Mouse (Mus musculus): ENCODE measurements at regions not wholly inside any gene's neighbourhood (a gene's known extent, or its start where the extent isn't known, plus 50 kb on each side); places are given as distances from the start of the nearest gene placed in this dataset.

- WGBS: 74% methylated on average over 7 of the region's 7 CpGs
- no peak for DNase-seq (ENCODE audit: low spot score)
- Histone ChIP-seq H3K4me3 (replicated peaks; ENCODE audit: low read length) (no peak overlapping the region), H3K4me1 (replicated peaks; ENCODE audit: control insufficient read depth, insufficient read depth, low read length) (no peaks in the 10 kb centered on the region), H3K27me3 (ENCODE audit: control insufficient read depth, insufficient read depth, low read length) (no peaks in the 10 kb centered on the region), H3K9me3 (ENCODE audit: control insufficient read depth, low read length) (no peaks in the 10 kb centered on the region), H3K9ac (no peak overlapping the region), H3K27ac (no peak overlapping the region), H3K36me3 (replicated peaks; ENCODE audit: control insufficient read depth, insufficient read depth) (no peaks in the 10 kb centered on the region), H3K4me2 (replicated peaks) (no peak overlapping the region)
- no peak for ATAC-seq (ENCODE audit: low FRiP score)
These were observed 212.6 kb upstream of the Ube2e3 start for GRCm38 (mm10) chr2:78655156-78655855.

GRCm38 (mm10) chr2:78651549-78651948, 216.4 kb upstream of the Ube2e3 start:
- Histone ChIP-seq H3K9ac (no peak overlapping the region), H3K27me3 (ENCODE audit: control insufficient read depth, insufficient read depth, low read length) (no peaks in the 10 kb centered on the region), H3K27ac (no peak overlapping the region), H3K4me3 (replicated peaks; ENCODE audit: low read length) (no peak overlapping the region), H3K4me1 (replicated peaks; ENCODE audit: control insufficient read depth, insufficient read depth, low read length) (no peaks in the 10 kb centered on the region), H3K36me3 (replicated peaks; ENCODE audit: control insufficient read depth, insufficient read depth) (no peaks in the 10 kb centered on the region), H3K9me3 (ENCODE audit: control insufficient read depth, low read length) (no peaks in the 10 kb centered on the region), H3K4me2 (replicated peaks) (no peak overlapping the region)
- ATAC-seq (ENCODE audit: low FRiP score) (no peak), DNase-seq (ENCODE audit: low spot score) (no peak)
- WGBS: 59% methylated on average over 2 of the region's 2 CpGs

GRCm38 (mm10) chr2:78640361-78640760, 227.6 kb upstream of the Ube2e3 start:
- H3K27ac ChIP-seq: no peak overlapping the region
- no peaks in the 10 kb centered on the region for H3K9me3 ChIP-seq (ENCODE audit: control insufficient read depth, low read length)
- H3K4me2 ChIP-seq (replicated peaks): no peak overlapping the region
- no peak overlapping the region for H3K4me3 ChIP-seq (replicated peaks; ENCODE audit: low read length)
- ATAC-seq (ENCODE audit: low FRiP score): no peak
- WGBS: 84% methylated on average over 6 of the region's 6 CpGs
- no peak for DNase-seq (ENCODE audit: low spot score)
- H3K4me1 ChIP-seq (replicated peaks; ENCODE audit: control insufficient read depth, insufficient read depth, low read length): no peaks in the 10 kb centered on the region
- H3K9ac ChIP-seq: no peak overlapping the region
- H3K36me3 ChIP-seq (replicated peaks; ENCODE audit: control insufficient read depth, insufficient read depth): no peaks in the 10 kb centered on the region
- H3K27me3 ChIP-seq (ENCODE audit: control insufficient read depth, insufficient read depth, low read length): no peaks in the 10 kb centered on the region

GRCm38 (mm10) chr2:78625264-78625663, 242.7 kb upstream of the Ube2e3 start:
- no peaks in the 10 kb centered on the region for H3K27me3 ChIP-seq (ENCODE audit: control insufficient read depth, insufficient read depth, low read length)
- H3K27ac ChIP-seq: no peak overlapping the region
- 78% methylated on average over 4 of the region's 4 CpGs for WGBS
- H3K9me3 ChIP-seq (ENCODE audit: control insufficient read depth, low read length): no peaks in the 10 kb centered on the region
- no peak overlapping the region for H3K4me2 ChIP-seq (replicated peaks)
- DNase-seq (ENCODE audit: low spot score): no peak
- H3K4me3 ChIP-seq (replicated peaks; ENCODE audit: low read length): no peak overlapping the region
- H3K36me3 ChIP-seq (replicated peaks; ENCODE audit: control insufficient read depth, insufficient read depth): no peaks in the 10 kb centered on the region
- H3K9ac ChIP-seq: no peak overlapping the region
- no peaks in the 10 kb centered on the region for H3K4me1 ChIP-seq (replicated peaks; ENCODE audit: control insufficient read depth, insufficient read depth, low read length)
- ATAC-seq (ENCODE audit: low FRiP score): no peak

GRCm38 (mm10) chr2:78606388-78606787, 261.5 kb upstream of the Ube2e3 start:
- ATAC-seq (ENCODE audit: low FRiP score): no peak
- H3K9me3 ChIP-seq (ENCODE audit: control insufficient read depth, low read length): no peaks in the 10 kb centered on the region

GRCm38 (mm10) chr2:78600753-78601152, 267.2 kb upstream of the Ube2e3 start:
- DNase-seq (ENCODE audit: low spot score) (no peak), ATAC-seq (ENCODE audit: low FRiP score) (no peak)
- Histone ChIP-seq H3K9ac (no peak overlapping the region), H3K4me2 (replicated peaks) (no peak overlapping the region), H3K27ac (no peak overlapping the region), H3K4me1 (replicated peaks; ENCODE audit: control insufficient read depth, insufficient read depth, low read length) (no peaks in the 10 kb centered on the region), H3K4me3 (replicated peaks; ENCODE audit: low read length) (no peak overlapping the region), H3K36me3 (replicated peaks; ENCODE audit: control insufficient read depth, insufficient read depth) (no peaks in the 10 kb centered on the region), H3K27me3 (ENCODE audit: control insufficient read depth, insufficient read depth, low read length) (no peaks in the 10 kb centered on the region), H3K9me3 (ENCODE audit: control insufficient read depth, low read length) (no peaks in the 10 kb centered on the region)
- WGBS: 89% methylated on average over 2 of the region's 2 CpGs

More at GRCm38 (mm10) chr2:78606388-78606787, 261.5 kb upstream of the Ube2e3 start:
- no peaks in the 10 kb centered on the region for H3K36me3 ChIP-seq (replicated peaks; ENCODE audit: control insufficient read depth, insufficient read depth)
- no peak overlapping the region for H3K27ac ChIP-seq
- H3K4me2 ChIP-seq (replicated peaks): no peak overlapping the region
- H3K27me3 ChIP-seq (ENCODE audit: control insufficient read depth, insufficient read depth, low read length): no peaks in the 10 kb centered on the region
- no peak overlapping the region for H3K4me3 ChIP-seq (replicated peaks; ENCODE audit: low read length)
- H3K9ac ChIP-seq: no peak overlapping the region
- H3K4me1 ChIP-seq (replicated peaks; ENCODE audit: control insufficient read depth, insufficient read depth, low read length): no peaks in the 10 kb centered on the region
- no peak for DNase-seq (ENCODE audit: low spot score)

GRCm38 (mm10) chr2:78598039-78598438, 269.9 kb upstream of the Ube2e3 start:
- Histone ChIP-seq H3K9me3 (ENCODE audit: control insufficient read depth, low read length) (no peaks in the 10 kb centered on the region), H3K4me2 (replicated peaks) (no peak overlapping the region), H3K9ac (no peak overlapping the region), H3K27ac (no peak overlapping the region), H3K36me3 (replicated peaks; ENCODE audit: control insufficient read depth, insufficient read depth) (no peaks in the 10 kb centered on the region), H3K4me3 (replicated peaks; ENCODE audit: low read length) (no peak overlapping the region), H3K4me1 (replicated peaks; ENCODE audit: control insufficient read depth, insufficient read depth, low read length) (no peaks in the 10 kb centered on the region), H3K27me3 (ENCODE audit: control insufficient read depth, insufficient read depth, low read length) (no peaks in the 10 kb centered on the region)
- DNase-seq (ENCODE audit: low spot score): no peak
- WGBS: 91% methylated on average over 8 of the region's 8 CpGs
- no peak for ATAC-seq (ENCODE audit: low FRiP score)

- no peaks in the 10 kb centered on the region for H3K27me3 ChIP-seq (ENCODE audit: control insufficient read depth, insufficient read depth, low read length)
- DNase-seq (ENCODE audit: low spot score) (no peak), ATAC-seq (ENCODE audit: low FRiP score) (no peak)
- WGBS: 64% methylated on average over 2 of the region's 2 CpGs
- no peak overlapping the region for H3K27ac ChIP-seq
- H3K9me3 ChIP-seq (ENCODE audit: control insufficient read depth, low read length): no peaks in the 10 kb centered on the region
- no peaks in the 10 kb centered on the region for H3K36me3 ChIP-seq (replicated peaks; ENCODE audit: control insufficient read depth, insufficient read depth)
- no peak overlapping the region for H3K4me3 ChIP-seq (replicated peaks; ENCODE audit: low read length)
- no peak overlapping the region for H3K4me2 ChIP-seq (replicated peaks)
- no peaks in the 10 kb centered on the region for H3K4me1 ChIP-seq (replicated peaks; ENCODE audit: control insufficient read depth, insufficient read depth, low read length)
- H3K9ac ChIP-seq: no peak overlapping the region
These were observed 271.7 kb upstream of the Ube2e3 start for GRCm38 (mm10) chr2:78596251-78596650.

- no peaks in the 10 kb centered on the region for H3K27me3 ChIP-seq (ENCODE audit: control insufficient read depth, insufficient read depth, low read length)
- H3K4me2 ChIP-seq (replicated peaks): no peak overlapping the region
- no peaks in the 10 kb centered on the region for H3K36me3 ChIP-seq (replicated peaks; ENCODE audit: control insufficient read depth, insufficient read depth)
- no peak overlapping the region for H3K4me3 ChIP-seq (replicated peaks; ENCODE audit: low read length)
- ATAC-seq (ENCODE audit: low FRiP score) (no peak), DNase-seq (ENCODE audit: low spot score) (no peak)
- WGBS: 68% methylated on average over 6 of the region's 6 CpGs
- H3K4me1 ChIP-seq (replicated peaks; ENCODE audit: control insufficient read depth, insufficient read depth, low read length): no peaks in the 10 kb centered on the region
- no peak overlapping the region for H3K9ac ChIP-seq
- H3K9me3 ChIP-seq (ENCODE audit: control insufficient read depth, low read length): no peaks in the 10 kb centered on the region
- H3K27ac ChIP-seq: no peak overlapping the region
These were observed 287.9 kb upstream of the Ube2e3 start for GRCm38 (mm10) chr2:78580013-78580412.

GRCm38 (mm10) chr2:78572492-78572891, 295.4 kb upstream of the Ube2e3 start:
- no peak overlapping the region for H3K4me3 ChIP-seq (replicated peaks; ENCODE audit: low read length)
- ATAC-seq (ENCODE audit: low FRiP score) (no peak), DNase-seq (ENCODE audit: low spot score) (no peak)
- no peak overlapping the region for H3K4me2 ChIP-seq (replicated peaks)
- no peaks in the 10 kb centered on the region for H3K4me1 ChIP-seq (replicated peaks; ENCODE audit: control insufficient read depth, insufficient read depth, low read length)
- H3K9ac ChIP-seq: no peak overlapping the region
- H3K36me3 ChIP-seq (replicated peaks; ENCODE audit: control insufficient read depth, insufficient read depth): no peaks in the 10 kb centered on the region
- 80% methylated on average over 3 of the region's 3 CpGs for WGBS
- H3K27me3 ChIP-seq (ENCODE audit: control insufficient read depth, insufficient read depth, low read length): no peaks in the 10 kb centered on the region
- no peaks in the 10 kb centered on the region for H3K9me3 ChIP-seq (ENCODE audit: control insufficient read depth, low read length)
- H3K27ac ChIP-seq: no peak overlapping the region

Data from hindbrain, embryonic 14.5 days (tissue).